Mouse (Mus musculus) lung, adult 2 months (tissue): ENCODE data around the gene Slc16a1.
A peak's percentile ranks its signal among the peaks of the same experiment; 100 is the strongest.

Source experiments
- CTCF ChIP-seq: fragments of 200-500 bp; IDR thresholded peaks from 2 replicates; pipeline ENCODE4 v1.5.1; 2011; ENCODE audit warnings: mild to moderate bottlenecking, low read length, control low read depth; ENCODE audit not compliant: insufficient read depth
- POLR2A ChIP-seq: fragments of 200-500 bp; IDR thresholded peaks from 2 replicates; pipeline ENCODE4 v1.6.1; 2011; ENCODE audit warnings: low read depth, mild to moderate bottlenecking, control low read depth, low read length, borderline replicate concordance; ENCODE audit errors: extremely low read depth

- no peak for TF ChIP-seq CTCF
- TF ChIP-seq POLR2A: peak; percentile 84; the same call in 1 of the 2 replicates
These were observed at the start of gene Slc16a1 for GRCm38 (mm10) chr3:104638403-104638779.
